Mouse (Mus musculus): ENCODE measurements at regions not wholly inside any gene's neighbourhood (a gene's known extent, or its start where the extent isn't known, plus 50 kb on each side); places are given as distances from the start of the nearest gene placed in this dataset.
A peak's percentile ranks its signal among the peaks of the same experiment; 100 is the strongest.

- TF ChIP-seq TCF12 (IDR thresholded peaks at IDR 0.05; ENCODE audit: insufficient read depth, poor library complexity, severe bottlenecking) (peak; percentile 53), CEBPB (IDR thresholded peaks at IDR 0.05; ENCODE audit: insufficient read depth, poor library complexity, severe bottlenecking) (no peak), MAX (IDR thresholded peaks at IDR 0.05; ENCODE audit: low read depth) (no peak), POLR2AphosphoS2 (IDR thresholded peaks at IDR 0.05; ENCODE audit: insufficient read length, low read depth) (no peak), MYOD1 (IDR thresholded peaks at IDR 0.05; ENCODE audit: control insufficient read depth in 1 of 3, insufficient read length in 2 of 3, low read depth in 2 of 3) (peak in 2 of 3 experiments; percentile 23 to 65), REST (IDR thresholded peaks at IDR 0.05; ENCODE audit: insufficient read depth, insufficient read length) (no peak), USF1 (IDR thresholded peaks at IDR 0.05; ENCODE audit: low read depth) (no peak), SRF (IDR thresholded peaks at IDR 0.05; ENCODE audit: control insufficient read depth, insufficient read length, low read depth) (no peak), MYOG (IDR thresholded peaks at IDR 0.05; ENCODE audit: control insufficient read depth in 1 of 3, insufficient read depth in 1 of 3, insufficient read length in 2 of 3, low read depth in 2 of 3) (peak in 2 of 3 experiments; percentile 11 to 67)
- Histone ChIP-seq H3K27me3 (ENCODE audit: control insufficient read depth, insufficient read depth, insufficient read length) (no peaks in the 10 kb centered on the region), H3K79me2 (ENCODE audit: control insufficient read depth, insufficient read depth) (no peaks in the 10 kb centered on the region), H3K4me3 (no peak overlapping the region), H3ac (ENCODE audit: control insufficient read depth, insufficient read length) (no peak overlapping the region), H3K4me2 (ENCODE audit: low read depth) (peak overlapping the region; percentile 61), H3K36me3 (ENCODE audit: control insufficient read depth, insufficient read depth) (no peaks in the 10 kb centered on the region)
Observed at GRCm38 (mm10) chr11:29638861-29639260, 53.9 kb upstream of the Rtn4 start.

Measured in myocyte (in vitro differentiated cells).